Mouse (Mus musculus) inflammation-experienced regulatory T-cells, adult 6 months (primary cell): ENCODE results near the gene Ppp1r16b. TPM values are rescaled to one million over a fixed set of nuclear protein-coding genes. Genes with fewer than 3 reads are reported as not detected.

Source experiments
- ATAC-seq: one replicate; pipeline ENCODE4 v1.8.0; 2017
- polyA plus RNA-seq, 3 experiments: library from polyadenylated mRNA; unstranded; fragments of 100-300 nt; shearing (Covaris generic); gene quantifications; one replicate each; pipeline ENCODE4 v1.2.1; 2017

Gene Ppp1r16b
- polyA plus RNA-seq, 3 experiments from 2014 or later: 106 to 120 (median 115) TPM

- no peak for ATAC-seq
These were observed 27.0 kb downstream of the Ppp1r16b start for GRCm38 (mm10) chr2:158692191-158692590.

- no peak for ATAC-seq
These were observed 30.6 kb downstream of the Ppp1r16b start for GRCm38 (mm10) chr2:158695811-158696210.

GRCm38 (mm10) chr2:158696451-158696850, 31.3 kb downstream of the Ppp1r16b start:
- ATAC-seq: no peak

GRCm38 (mm10) chr2:158699908-158700307, 34.7 kb downstream of the Ppp1r16b start:
- ATAC-seq: no peak

GRCm38 (mm10) chr2:158700535-158701256, 35.5 kb downstream of the Ppp1r16b start:
- ATAC-seq: peak; percentile 58

GRCm38 (mm10) chr2:158701505-158701904, 36.3 kb downstream of the Ppp1r16b start:
- peak; percentile 56 for ATAC-seq

- no peak for ATAC-seq
These were observed 37.0 kb downstream of the Ppp1r16b start for GRCm38 (mm10) chr2:158702176-158702575.

- no peak for ATAC-seq
These were observed 39.5 kb downstream of the Ppp1r16b start for GRCm38 (mm10) chr2:158704720-158705119.

GRCm38 (mm10) chr2:158705529-158705928, 40.3 kb downstream of the Ppp1r16b start:
- ATAC-seq: peak; percentile 26

GRCm38 (mm10) chr2:158706704-158707408, 41.7 kb downstream of the Ppp1r16b start:
- ATAC-seq: peak; percentile 90

GRCm38 (mm10) chr2:158708121-158708520, 42.9 kb downstream of the Ppp1r16b start:
- no peak for ATAC-seq

GRCm38 (mm10) chr2:158711929-158712751, 46.9 kb downstream of the Ppp1r16b start:
- no peak for ATAC-seq

- ATAC-seq: no peak
These were observed 49.6 kb downstream of the Ppp1r16b start for GRCm38 (mm10) chr2:158714826-158715225.

- no peak for ATAC-seq
These were observed 50.9 kb downstream of the Ppp1r16b start for GRCm38 (mm10) chr2:158716066-158716465.

GRCm38 (mm10) chr2:158717551-158718418, 52.6 kb downstream of the Ppp1r16b start:
- ATAC-seq: peak; percentile 22

- ATAC-seq: peak; percentile 73
These were observed 53.8 kb downstream of the Ppp1r16b start for GRCm38 (mm10) chr2:158718816-158719549.

GRCm38 (mm10) chr2:158720715-158721370, 55.6 kb downstream of the Ppp1r16b start:
- no peak for ATAC-seq

- ATAC-seq: no peak
These were observed 56.3 kb downstream of the Ppp1r16b start for GRCm38 (mm10) chr2:158721481-158721880.

- no peak for ATAC-seq
These were observed 56.9 kb downstream of the Ppp1r16b start for GRCm38 (mm10) chr2:158722135-158722534.

GRCm38 (mm10) chr2:158722991-158723551, 57.9 kb downstream of the Ppp1r16b start:
- peak; percentile 47 for ATAC-seq
